Mouse (Mus musculus) v-Abl transformed pro-B cells (cell line): ENCODE measurements around the gene 4933415A04Rik.

Source experiments
- in situ Hi-C, 2 experiments: fragments of 400-800 bp; cut with MboI; formaldehyde crosslinking; loops; one replicate each; pipeline ENCODE4 v1.15.1; 2025; ENCODE audit not compliant: unreplicated experiment in 2 of 2

4933415A04Rik gene

GRCm38 (mm10) chr11:43626300-43626926 is 39.6 kb downstream of the 4933415A04Rik start:
- in situ Hi-C loops = no loop called here

- in situ Hi-C loops = no loop called here
Observed at GRCm38 (mm10) chr11:43626927-43627645, 40.2 kb downstream of the 4933415A04Rik start.

GRCm38 (mm10) chr11:43631645-43632044 is 44.8 kb downstream of the 4933415A04Rik start:
- in situ Hi-C loops = no loop called here

- in situ Hi-C loops = no loop called here
Observed at GRCm38 (mm10) chr11:43632566-43632965, 45.7 kb downstream of the 4933415A04Rik start.

GRCm38 (mm10) chr11:43633165-43633564 is 46.3 kb downstream of the 4933415A04Rik start:
- in situ Hi-C loops = no loop called here

- in situ Hi-C loops = no loop called here
Observed at GRCm38 (mm10) chr11:43633658-43634401, 47.0 kb downstream of the 4933415A04Rik start.

- in situ Hi-C loops = no loop called here
Observed at GRCm38 (mm10) chr11:43636761-43637160, 49.9 kb downstream of the 4933415A04Rik start.

- in situ Hi-C loops = no loop called here
Observed at GRCm38 (mm10) chr11:43638486-43638885, 51.6 kb downstream of the 4933415A04Rik start.
